Mouse (Mus musculus) urinary bladder, postnatal 10 days (tissue): ENCODE data around the gene Zc2hc1c.

Experiments
- DNase-seq: peaks from one replicate; pipeline ENCODE4 v3.0.0; 2022; ENCODE audit warnings: low spot score

The Zc2hc1c gene

DNA sequence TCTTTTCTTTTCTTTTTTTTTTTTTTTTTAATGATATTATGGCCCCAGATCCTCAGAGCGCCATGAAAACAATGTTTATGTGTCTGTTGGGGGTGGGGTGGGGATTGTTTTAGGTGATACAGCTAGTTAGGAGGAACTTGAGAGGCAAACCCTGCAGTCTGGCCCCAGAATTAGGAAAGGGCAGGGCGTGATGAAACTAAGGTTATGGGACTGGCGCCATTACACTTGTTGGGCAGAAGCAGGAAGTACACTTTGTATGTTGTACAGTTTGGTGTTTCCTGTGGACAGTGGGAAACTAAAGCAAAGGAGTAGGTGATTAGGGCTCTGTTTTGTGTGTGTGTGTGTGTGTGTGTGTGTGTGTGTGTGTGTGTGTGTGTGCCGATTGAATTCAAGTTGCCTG, 51.6 kb downstream of the Zc2hc1c start:
- no peak for DNase-seq

DNA sequence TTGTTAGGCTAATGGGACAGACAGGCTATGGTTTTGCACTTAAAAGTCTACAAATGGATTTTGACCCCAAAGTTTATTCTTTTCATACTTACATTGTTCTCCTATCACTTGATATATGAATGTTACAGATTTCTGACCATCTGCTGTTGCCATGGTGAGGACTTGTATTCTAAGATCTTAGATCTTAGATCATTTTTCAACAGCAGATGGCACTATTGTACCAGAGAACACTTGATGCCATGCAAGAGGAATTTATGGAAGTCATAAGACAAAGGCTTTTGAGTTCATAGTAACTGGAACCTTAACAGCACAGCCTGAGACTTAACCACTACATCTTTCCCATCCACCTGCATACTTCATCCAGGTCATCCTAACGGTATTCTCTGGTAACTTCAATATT, 52.7 kb downstream of the Zc2hc1c start:
- DNase-seq = no peak

DNA sequence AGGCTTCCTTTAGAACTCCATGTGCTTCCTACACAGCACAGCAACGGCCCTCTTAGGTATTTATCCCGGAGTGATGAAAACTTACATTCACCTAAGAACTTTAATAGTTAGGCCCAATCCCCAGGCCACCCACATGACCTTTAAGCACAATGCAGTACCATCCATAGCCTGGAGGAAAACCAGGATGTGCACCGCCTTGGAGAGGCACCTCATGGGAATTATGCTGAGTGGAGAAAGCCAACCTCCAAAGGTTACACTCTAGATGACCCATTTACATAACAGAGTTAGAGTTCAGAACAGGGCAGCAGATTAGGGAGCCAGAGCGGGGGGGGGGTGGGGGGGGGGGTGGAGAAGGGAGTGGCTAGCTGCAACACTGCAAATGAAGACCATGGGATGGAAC, 53.9 kb downstream of the Zc2hc1c start:
- no peak for DNase-seq

DNA sequence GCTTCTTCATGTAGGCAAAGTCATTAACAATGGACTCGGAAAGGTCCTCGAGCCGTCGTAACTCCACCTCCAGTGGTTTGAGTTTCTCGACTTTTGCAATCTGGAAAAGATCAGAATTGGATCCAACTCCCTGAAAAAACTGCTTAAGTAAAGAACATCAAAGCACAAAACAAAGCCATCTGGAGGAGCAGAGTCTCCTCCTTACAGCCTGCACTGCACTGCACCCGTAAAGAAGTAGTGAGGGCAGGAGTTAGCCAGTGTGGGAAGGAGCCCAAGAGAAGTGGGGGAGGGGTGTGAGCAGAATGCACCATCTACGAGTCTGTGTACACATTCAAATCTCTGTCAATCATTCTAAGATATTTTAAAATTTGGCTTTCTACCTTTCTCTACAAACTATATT, 55.9 kb downstream of the Zc2hc1c start:
- no peak for DNase-seq

DNA sequence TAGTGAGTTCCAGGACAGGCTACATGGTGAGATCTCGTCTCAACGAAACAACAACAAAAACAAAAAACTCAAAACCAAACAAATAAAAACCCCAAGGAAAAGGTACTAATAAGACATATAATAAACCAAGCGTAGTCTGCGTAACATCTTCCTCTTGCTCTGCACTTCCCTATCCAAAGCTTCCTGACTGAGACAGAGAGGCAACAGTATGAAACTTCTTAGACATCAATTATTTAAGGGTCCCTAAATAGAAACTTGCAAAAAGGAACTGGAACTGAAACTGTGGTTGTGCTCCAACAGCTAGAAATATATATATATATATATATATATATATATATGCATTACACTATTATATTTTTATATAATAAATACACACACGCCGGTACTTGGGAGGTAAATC, 57.2 kb downstream of the Zc2hc1c start:
- no peak for DNase-seq

DNA sequence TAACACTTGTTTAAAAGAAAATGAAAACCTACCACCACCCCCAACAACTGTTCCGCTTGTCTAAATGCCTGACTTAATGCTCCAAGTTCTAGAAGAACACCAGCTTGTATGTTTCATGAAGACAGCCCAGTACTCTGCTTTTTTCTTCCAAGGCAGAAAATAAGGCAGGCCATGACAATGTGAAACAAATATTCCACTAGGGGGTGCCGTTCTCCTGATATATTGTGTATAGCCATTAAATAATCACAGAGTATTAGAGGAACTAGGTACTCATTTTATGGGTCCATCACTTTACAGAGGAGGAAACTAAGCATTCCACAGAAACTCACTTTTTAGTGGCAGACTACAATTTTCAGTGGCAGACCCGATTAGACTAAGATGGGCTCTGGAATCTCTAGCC, 58.0 kb downstream of the Zc2hc1c start:
- no peak for DNase-seq

DNA sequence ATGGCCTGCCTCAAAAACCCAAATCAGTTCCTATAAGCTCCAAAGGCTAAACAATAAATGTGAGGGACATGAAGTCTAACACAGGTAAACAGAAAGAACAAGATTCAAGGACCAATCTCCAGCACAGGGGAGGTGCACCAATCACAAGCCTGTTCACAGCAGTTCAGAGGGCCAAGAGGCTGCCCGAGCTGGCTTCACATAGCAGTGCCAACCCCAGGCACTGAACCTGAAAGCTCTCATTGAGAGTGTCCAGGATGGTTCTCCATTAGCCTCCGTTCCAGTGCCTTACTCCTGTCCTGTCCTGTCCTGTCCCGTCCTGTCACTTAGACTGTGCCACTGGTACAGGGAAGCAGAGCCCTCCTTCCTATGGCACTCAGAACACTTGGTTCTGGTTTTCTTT, 58.8 kb downstream of the Zc2hc1c start:
- DNase-seq = no peak

DNA sequence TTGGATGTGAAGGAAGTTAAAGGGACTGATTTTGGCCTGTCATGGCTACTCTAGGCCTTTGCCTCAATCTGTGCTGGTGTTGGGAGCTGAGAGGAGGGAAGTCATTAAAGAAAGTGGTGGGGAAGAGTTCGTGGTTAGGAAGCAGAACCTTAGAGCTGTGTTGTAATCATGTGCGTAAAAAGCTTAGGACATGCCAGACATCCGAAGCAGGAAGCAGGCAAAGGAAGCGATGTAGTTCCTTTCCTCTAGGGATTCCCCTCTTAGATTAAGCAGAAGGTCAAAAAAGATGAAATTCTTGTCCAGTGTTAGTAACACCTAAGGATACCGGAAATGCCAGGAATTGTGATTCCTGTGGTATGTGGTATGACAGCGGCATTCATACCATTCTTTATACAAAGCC, 59.9 kb downstream of the Zc2hc1c start:
- no peak for DNase-seq
